Mouse (Mus musculus): ENCODE data around the gene Elac2.

Elac2 gene

GRCm38 (mm10) chr11:65028049-65028448, 49.2 kb downstream of the Elac2 start:
- no peak for DNase-seq

GRCm38 (mm10) chr11:65030201-65030600, 51.4 kb downstream of the Elac2 start:
- no peak for DNase-seq

GRCm38 (mm10) chr11:65032221-65032620, 53.4 kb downstream of the Elac2 start:
- no peak for DNase-seq

- no peak for DNase-seq
Measured at GRCm38 (mm10) chr11:65038996-65039395, 60.2 kb downstream of the Elac2 start.

GRCm38 (mm10) chr11:65039517-65040095, 60.8 kb downstream of the Elac2 start:
- no peak for DNase-seq

GRCm38 (mm10) chr11:65040556-65040955, 61.7 kb downstream of the Elac2 start:
- no peak for DNase-seq

GRCm38 (mm10) chr11:65049090-65049489, 70.3 kb downstream of the Elac2 start:
- no peak for DNase-seq

GRCm38 (mm10) chr11:65050819-65051218, 72.0 kb downstream of the Elac2 start:
- no peak for DNase-seq

All from retina, postnatal 1 day (tissue).